Mouse (Mus musculus): Measurements from ENCODE around the gene Galntl5. TPM values are rescaled to one million over a fixed set of nuclear protein-coding genes. Genes with fewer than 3 reads are reported as not detected.

Gene Galntl5
- total RNA-seq, 2 experiments from 2014 or later = not detected

Small RNA genes within 50 kb of the gene (microRNA-seq; reads per million reads assigned to microRNA genes)
- gene Gm26051 = not detected

Other genes with a start within 250 kb of the Galntl5 start
- gene Prkag2, start 80.8 kb upstream of the Galntl5 start, total RNA-seq (2021) = 100 to 1,000 TPM in 1 of 2 experiments, 10 to 100 TPM in 1; 76.5 to 129 TPM
- gene Galnt11, start 40.4 kb downstream of the Galntl5 start, total RNA-seq (2021) = 10 to 100 TPM; 33.0 to 34.6 TPM
- gene E130116L18Rik, start 41.7 kb downstream of the Galntl5 start, total RNA-seq (2021) = not detected